Mouse (Mus musculus): ENCODE results near the gene N4bp3.
A peak's percentile ranks its signal among the peaks of the same experiment; 100 is the strongest.

- TF ChIP-seq CTCF (IDR thresholded peaks at IDR 0.05; ENCODE audit: low read depth, low read length), result peak; percentile 74
- TF ChIP-seq EP300 (IDR thresholded peaks at IDR 0.05; ENCODE audit: insufficient read depth, low read depth, low read length), result no peak
- no peak for TF ChIP-seq POLR2A (IDR thresholded peaks at IDR 0.05; ENCODE audit: insufficient read depth, low read length)
Observed at GRCm38 (mm10) chr11:51617693-51618092, 32.9 kb downstream of the N4bp3 start.
